Mouse (Mus musculus) CD8-positive naive resting alpha-beta T cell, adult 2 months (primary cell): ENCODE measurements around the gene Eif4b.

Source experiments
- DNase-seq, 2 experiments: peaks; one replicate each; pipeline ENCODE4 v3.0.0; 2022; ENCODE audit warnings: low read depth in 2 of 2, low spot score in 2 of 2

The Eif4b gene

DNA sequence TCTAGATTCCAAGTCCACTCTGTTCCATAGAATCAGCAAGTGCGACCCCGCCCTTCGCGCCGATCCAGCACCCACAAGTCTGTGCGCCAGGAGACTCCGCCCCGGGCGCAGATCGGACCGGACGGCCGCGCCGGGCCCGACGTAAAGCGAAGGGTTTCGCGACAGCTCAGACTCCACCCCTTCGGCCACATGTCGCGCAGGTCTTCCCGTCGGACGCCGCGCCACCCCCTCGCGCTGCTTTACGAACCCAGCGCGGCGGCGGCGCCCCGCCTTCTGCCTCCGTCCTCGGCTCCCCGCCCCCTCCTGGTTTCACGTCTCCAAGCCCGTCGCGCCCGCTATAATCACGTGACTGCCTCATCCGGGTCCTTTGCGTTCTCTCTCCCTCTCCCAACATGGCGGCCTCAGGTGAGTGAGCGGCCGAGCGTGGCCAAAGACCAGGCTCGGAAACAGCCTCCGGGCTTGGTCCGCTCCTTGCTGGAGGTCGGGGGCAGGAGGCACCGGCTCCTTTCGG, at the start of gene Eif4b:
TSS of gene Eif4b (plus strand) at position 215 of the 511 bp plus-strand sequence.
- peak; percentile 97 for DNase-seq

DNA sequence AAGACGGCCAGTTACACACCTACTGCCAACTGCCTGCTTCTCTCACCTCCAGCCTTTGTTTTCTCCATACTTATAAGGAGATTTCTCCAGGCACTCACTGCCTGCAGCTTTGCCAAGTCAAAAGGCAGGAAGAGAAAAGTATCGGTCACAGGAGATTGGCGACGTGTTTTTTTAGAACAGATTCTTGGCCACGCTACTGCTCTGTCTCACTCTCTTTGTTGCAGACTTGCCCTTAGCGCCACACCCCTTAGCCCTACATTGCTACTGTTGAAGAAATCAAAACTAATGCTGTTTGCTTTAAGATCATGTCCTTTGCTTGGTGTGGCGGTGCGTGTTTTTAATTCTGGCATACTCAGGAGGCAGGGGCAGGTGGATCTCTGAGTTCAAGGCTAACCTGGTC, 49.7 kb upstream of the Eif4b start:
- no peak for DNase-seq

DNA sequence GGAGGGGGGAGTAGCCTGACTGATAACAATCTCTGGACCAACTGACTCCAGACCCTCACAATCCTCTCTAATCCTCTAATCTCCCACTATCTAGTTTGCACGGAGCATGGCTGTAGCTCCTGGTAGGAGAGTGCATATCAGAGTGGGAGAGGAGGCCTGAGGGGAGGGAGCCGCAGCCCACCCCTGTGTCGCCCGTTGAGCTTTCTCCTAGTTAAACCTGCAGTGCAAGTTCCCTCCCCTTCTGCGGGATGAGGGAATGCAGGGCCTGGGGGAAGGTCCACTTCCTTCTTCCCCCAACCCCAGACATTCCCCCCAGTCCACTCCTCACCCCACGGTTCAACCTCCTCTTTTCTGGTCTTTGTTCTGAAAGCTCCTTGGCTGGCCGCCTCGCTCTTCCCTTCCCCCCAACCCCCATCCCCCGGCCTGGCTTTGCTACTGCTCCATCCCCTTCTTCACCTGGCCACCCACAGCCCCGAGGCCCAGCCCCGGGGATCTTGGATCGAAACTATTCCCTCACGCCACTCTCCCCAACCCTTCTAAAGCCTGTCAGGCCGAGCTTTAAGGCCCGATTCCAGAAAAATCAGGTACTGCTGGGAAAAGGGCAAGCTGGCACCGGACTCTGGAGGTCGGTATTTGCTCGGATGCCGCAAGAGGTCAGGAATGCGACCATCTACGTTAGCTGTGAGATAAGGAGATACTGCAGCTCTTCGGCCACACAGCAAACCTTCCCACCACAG, 48.3 kb upstream of the Eif4b start:
- DNase-seq, result no peak

DNA sequence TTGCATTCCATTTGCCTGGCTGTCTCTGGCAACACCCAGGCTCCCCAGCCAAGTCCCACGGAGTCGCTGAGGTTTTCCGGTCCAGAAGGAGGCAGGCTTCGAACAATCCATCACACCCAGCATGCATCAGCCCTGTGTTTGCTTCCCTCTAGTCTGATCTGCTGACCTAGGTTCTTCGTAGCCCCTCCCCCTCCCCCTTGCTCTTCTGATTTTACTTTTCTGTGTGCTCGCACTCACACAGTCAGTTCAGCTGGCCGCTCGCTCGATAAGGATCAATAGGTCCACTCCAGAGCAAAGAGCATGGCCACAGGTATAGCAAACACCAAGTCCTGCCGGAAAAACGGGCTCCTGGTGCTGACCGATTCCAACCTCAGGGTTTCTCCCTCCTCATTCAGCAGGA, 47.1 kb upstream of the Eif4b start:
- DNase-seq, result no peak

DNA sequence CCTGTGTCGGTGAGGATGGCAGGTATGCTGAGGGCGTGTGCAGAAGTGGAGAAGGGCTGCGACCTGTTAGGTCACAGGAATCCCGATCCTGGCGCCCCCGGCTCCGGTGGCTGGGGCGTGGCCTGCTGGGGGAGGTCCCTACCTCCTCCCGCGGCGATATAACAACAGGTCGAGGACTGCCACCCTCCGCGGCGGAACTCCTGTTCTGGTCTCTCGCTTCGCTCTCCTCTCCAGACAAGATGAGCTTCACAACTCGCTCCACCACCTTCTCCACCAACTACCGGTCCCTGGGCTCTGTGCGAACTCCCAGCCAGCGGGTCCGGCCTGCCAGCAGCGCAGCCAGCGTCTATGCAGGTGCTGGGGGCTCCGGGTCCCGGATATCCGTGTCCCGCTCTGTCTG, 45.5 kb upstream of the Eif4b start, which contains the start of gene Krt18:
TSS of gene Krt18 (plus strand) at position 141 of the 400 bp plus-strand sequence.
- DNase-seq, result no peak

DNA sequence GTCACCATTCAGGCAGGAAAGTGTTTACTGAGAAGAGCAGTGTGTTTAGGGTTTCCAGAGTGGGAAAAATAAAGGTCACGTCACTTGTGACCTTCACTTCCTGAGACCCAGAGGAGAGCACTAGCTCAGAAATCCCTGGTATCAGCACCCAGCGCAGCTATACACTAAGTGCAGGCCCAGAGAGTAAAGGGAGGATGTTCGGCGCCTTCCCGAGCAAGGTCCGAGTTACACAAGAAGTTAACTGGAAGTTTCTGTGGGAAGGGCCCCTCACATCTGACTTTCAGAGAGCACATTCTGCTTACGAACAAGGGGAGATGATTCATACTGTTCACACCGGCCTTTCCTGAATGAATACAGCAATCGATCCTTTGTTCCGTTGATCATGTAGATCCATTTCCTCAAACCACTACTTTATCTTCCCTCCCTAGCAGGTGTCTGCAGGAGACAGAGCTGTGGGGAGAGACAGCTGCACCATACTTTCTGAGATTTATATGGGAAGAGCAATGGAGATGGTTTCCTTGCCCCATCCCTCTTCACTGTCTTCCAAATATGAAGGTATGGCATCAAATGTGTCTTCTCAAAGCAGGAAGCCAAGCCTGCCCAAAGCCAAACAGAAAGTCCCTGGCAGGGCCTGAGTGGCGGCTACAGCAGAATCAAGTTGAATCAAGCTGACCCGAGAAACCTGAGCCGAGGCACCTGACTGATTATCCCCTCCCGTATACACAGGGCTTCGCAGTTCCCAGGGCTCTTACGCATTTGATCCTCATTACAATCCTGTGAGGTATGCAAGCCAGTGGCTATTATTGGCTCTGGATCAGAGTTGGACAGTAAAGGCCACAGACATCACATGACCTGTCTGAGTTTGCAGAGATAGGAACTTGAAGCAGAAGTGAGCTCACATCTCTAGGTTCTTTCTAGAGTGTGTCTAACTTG, 39.2 kb upstream of the Eif4b start:
- DNase-seq, result no peak

DNA sequence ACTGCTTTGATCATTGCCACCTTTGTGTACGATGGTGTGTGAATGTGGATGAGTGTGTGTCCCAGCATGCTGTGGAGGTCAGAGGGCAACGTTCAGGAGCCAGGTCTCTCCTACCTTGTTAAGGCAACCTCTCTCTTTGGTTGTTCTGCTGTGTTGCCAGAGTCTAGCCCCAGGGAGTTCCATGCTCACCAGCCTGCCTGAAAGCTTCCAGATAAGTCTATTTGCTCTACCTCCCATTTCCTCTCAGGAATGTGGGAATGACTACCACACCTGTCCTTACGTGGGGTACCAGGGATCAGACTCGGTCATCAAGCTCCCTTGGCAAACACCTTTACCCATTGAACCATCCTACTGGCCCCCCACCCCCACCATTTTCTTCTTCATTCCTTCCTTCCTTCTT, 33.3 kb upstream of the Eif4b start:
- DNase-seq, result no peak

DNA sequence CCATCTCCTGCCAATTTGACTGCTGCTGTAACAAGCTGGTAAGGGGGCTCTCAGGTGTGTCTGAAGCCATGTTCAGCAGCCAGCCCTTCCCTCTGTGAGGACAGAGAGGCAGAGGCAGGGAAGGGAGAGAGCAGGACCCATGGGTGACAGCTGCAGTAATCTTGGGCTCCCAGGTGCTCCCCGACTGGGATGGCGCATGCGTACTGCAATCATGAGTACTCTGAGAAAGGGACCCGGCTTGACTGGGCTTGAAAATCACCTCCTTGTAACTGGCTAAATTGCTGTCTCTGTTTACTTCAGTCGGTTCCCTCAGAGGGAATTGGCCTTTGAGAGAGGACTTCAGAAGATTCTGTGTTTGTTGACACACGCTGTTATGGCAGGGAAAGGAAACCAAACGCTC, 31.6 kb upstream of the Eif4b start:
- DNase-seq, result no peak

DNA sequence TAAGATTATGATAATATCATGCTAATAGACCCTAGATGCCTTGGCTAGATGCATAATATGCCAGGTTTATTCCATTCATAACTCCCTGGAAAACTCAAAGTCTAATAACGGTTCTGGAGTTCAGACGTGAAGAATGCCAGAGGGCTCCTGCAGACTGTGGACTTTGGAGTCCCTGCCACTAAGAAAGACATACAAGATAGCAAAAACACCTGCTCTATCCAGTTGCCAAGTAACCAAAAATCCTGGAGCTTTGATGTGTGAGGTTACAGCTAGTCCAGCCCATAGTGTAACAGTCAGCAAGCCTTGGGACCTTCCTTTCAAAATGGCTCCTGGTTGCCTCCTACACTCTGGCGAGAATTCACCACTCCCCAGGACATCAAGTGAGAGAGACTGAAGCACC, 28.8 kb upstream of the Eif4b start:
- no peak for DNase-seq

DNA sequence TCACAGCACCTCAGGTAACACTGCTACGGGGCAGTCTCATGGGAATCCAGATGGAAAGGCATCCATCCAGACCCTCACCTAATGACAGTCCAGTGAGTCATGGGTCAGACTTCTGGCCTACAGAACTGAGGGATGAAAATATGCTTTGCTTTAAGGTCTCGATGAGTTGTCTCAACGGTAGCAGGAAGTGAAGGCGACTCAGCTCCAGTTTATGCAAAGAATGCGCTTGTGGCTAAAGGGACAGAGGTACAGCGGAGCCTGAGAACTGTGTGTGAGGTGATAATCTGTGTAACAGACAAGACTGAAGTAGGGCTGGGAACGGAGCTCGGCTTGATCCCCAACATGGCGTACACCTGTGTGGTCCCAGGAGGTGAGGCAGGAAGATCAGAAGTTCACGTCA, 27.9 kb upstream of the Eif4b start:
- no peak for DNase-seq

DNA sequence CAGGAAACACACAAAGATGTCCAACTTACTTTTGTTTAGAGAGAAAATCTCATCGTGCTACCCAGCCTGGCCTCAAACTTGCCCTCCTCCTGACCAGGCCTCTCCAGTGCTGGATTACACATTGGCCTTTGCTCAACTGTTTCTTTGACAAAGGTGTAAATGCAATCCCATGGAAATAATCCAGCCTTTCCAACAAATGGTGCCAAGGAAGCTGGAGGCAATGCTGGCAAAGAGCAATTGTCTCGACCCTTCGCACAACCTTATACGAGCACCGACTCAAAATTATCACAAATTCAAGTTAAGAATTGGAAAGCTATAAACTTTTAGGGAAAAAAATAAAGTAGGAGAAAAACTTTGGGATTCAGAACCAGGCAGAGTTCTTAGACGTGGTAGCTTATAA, 25.6 kb upstream of the Eif4b start:
- no peak for DNase-seq

DNA sequence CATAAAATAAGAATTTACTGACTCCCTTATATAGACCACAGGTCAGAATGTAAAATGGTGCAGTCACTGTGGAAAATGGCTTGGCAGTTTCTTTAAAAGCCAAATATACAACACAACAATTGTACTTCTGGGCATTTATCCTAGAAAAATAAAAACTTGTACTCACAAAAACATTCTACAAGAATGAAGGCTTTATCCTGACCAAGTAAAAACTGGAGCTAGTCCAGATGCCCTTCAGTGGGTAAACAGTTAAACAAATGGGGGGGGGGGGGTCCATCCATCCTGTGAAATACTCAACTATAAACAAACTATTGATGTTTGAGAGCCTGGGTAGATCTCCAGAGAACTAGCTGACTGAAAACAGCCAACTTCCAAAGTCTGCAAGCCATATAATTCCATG, 23.7 kb upstream of the Eif4b start:
- DNase-seq, result no peak

DNA sequence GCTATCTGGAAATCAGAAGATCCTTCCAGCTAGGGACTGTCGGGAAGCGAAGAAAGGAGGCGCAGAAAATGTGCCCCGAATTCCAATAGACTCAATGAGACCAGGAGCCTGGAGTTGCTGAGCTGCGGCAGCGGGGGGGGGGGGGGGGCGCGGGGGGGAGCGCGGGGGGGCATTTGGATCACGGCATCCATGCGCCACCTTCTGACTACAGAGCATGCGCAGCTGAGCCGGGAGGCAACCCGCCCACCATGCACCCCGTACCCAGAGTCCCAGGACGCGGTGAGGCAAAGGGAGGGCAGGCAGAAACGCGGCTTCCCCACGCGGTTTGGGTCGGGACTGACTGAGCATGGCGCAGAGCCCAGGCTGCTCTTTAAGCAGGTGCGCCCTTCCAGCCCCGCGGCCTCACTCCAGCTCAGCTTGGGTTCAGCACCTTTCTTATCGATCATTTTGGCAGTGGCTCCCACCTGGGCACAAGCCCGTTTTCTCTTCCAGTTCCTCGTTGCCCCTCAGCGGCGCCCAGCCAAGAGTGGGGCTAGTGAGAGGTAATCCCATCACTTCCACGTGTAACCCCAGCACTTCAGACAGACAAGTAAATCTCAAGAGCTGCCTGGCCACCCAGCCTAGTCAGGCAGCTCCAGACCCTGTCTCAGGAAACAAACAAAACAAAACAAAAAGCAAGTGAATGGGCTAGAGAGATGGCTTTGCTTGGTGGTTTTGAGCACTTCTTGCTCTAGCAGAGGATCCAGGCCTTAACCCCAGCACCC, 21.5 kb upstream of the Eif4b start:
- DNase-seq, result no peak

DNA sequence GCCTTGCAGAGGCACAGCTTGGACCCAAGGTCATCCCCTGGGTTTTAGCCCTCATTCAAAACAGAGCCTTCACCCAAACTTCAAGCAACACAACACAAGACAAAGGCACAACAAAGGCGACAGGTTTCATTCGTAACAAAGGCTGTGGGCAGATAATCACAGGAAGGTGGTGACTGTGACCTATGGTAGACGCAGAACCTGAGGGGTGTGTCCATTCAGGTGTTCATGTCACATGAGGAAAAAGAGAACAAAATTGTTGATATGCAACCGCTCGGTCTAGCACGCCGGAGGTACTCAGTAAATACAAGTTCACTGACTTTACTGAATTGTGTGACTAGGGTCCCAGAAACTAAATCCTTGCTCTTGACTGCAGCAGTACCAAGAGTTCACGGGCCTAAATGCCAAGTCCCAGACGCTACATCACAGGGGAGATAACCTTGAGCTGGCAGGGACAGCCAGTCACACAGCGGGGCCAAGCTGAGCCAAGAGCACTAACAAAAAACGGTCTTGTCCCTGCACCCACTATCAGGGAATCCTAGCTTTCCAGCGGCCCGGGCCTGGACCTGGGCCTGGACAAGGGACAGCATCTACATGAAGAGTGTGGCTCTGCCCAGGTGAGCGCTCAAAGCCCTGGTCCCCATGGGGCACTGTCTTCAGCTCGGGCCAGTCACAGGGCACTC, 16.9 kb upstream of the Eif4b start:
- no peak for DNase-seq

DNA sequence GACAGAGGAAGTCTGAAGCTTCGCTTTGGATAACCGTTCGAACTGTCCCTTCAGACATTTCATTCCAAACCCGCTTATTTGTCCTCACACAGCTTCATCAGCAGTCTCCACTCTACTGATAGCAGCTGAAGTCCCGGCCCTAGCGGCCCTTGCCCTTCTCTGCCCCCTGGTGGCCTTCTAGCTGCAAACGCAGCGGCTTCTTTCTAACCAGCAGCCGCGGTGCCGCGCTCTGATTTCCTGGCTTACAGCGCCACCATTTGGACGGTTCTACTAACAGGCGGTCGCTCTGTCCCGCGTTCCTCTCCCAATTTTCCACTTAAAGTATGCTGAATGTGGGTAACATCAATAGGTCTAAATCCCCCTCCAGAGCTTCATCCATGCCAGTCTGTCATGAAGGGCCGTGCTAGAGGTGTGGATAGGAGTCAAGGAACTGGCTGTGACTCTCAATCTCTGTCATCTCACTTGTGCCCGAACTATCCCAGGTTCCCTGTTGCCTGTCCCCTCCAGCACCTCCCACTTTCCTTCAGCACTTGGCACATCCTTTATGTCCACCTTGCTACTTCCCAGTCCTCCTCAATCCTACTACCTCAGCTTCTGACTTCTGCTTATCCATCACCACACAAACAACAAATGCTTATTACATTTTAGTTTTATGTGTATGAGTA, 7.8 kb upstream of the Eif4b start:
- peak; percentile 87 to 92 for DNase-seq

DNA sequence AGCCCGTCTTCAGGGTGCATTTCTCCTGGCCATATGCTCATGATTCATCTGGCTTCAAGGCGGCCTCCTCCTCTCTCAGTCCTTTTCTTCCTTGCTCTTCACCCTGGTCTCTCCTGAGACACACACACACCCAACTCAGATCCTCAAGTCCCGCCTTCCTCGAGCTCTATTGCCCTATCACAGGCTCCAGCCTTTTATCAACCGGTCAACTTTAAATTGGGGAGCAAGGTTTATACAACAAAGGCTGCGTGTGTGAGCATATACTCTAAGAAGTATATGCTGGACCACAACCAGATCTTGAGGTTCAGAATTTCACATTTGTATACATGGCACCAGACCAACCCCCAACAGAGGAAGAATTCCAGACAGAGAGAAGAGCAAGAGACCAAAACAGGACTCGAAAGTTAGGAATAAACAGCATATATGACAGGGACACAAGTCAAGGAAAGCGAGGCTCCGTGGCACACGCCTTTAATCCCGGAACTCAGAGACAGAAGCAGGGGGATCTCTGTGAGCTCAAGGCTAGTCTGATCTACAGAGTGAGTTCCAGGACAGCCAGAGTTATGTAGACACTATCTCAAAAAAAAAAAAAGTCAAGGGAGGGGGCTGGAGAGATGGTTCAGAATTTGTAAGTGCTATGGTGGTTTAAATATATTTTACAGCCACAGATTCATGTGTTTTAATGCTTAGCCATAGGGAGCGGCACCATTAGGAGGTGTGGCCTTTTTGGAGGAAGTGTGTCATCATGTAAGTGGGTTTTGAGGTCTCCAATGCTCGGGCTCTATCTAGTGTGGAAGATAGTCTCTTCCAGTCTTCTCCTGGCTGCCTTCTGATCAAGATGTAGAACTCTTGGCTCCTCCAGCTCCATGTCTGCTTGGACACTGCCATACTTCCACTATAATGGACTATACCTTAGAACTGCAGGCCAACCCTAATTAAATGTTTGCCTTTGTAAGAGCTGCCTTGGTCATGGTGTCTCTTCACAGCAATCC, 2.8 kb upstream of the Eif4b start:
- DNase-seq, result no peak

DNA sequence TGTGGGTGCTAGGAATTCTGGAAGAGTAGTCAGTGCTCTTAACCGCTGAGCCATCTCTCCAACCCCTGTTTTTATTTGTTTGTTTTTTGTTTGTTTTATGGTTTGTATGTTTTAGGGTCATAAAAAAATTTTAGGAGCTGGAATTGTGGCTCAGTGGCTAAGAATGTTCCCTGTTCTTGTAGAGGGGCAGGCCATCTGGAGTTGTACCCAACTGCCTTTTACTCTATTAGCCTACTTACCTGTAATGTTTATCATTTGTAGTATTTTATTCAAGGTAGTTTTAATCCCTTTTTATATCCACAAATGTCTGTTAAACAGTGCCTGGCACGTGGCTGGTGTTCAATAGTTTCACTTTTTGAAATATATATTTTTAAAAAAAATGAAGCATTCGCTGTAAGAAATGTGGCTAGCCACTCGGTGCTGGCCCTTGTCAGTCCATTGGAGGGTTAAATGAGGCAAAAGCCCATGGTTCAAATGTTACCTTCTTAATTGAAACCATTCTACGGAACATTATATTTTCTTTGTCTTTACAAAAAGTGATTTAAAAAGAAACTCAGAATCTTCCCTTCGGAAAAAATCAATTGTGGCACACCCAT, 512 bp upstream of the Eif4b start:
- DNase-seq, result no peak

DNA sequence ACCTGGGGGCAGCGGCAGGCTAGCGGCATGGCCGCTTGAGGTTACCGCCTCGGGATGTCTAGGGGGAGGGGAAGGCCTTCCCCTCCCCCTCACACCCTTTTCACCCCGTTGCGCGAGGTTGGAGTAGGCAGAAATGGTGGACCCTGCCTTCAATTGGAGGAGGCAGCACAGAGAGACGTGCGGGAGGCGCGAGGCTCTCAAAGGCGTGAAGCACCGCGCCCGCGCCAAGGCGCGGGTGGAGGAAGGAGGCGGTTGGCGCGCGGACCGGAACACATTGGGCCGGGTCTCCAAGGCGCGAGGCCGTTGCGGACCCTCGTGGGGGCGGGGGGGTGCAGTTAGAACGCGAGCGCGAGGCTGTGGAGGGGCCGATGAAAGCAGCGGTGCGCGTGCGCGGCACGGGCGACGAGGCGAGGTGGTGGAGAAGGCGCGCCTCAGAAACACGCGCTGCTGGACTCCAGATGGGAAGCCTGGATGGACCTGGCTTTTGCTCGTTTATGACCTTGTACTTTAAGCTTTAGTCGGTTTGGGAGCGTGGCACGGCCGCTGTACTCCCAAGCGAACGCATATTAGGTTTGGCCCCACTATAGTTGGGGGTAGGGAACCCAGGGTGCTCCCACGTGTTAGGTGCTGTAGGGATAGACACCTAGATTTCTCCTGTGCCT, 628 bp downstream of the Eif4b start:
- peak; percentile 26 to 32 for DNase-seq
